Mouse (Mus musculus): ENCODE measurements around the gene Sar1a.

Sar1a gene

GRCm38 (mm10) chr10:61736671-61737078, 56.6 kb downstream of the Sar1a start:
- no peak for DNase-seq

GRCm38 (mm10) chr10:61737537-61737936, 57.4 kb downstream of the Sar1a start:
- no peak for DNase-seq

DNA sequence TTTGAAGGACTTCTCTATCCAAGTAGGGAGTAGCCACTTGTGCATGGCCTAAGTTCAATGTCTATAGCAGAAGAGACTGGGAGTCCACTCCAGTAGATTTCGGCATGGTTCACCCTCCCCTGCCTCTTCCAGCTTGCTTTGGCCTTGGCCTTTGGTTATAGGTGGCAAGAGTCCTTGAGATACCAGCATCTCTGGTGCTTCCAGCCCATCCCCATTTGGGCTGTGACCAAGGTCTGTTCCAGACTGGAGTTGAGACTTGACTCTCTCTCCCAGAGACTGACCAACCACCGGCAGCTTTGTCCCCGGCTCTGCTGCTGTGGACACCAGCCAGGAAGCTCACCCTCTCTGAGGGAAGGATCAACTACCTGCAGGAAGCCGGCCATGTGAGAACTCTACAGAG, 58.0 kb downstream of the Sar1a start:
- no peak for DNase-seq

- DNase-seq, result no peak
Measured at GRCm38 (mm10) chr10:61741306-61741705, 61.2 kb downstream of the Sar1a start.

DNA sequence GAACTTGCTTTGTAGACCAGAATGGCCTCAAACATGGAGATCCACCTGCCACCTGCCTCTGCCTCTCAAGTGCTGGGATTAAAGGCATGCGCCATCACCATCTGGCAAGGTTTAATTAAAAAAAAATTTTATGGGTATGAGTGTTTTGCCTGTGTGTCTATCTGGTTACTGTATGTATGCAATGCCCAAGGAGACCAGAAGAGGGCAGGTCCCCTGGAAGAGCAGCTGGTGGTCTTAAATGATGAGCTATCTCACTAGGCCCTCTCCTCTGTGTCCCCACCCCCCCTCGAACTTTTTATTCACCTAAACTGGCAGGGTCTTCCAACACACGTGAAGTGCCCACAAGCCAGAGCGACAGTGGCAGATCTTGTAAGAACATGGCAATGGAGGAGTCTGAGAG, 61.8 kb downstream of the Sar1a start:
- no peak for DNase-seq

DNA sequence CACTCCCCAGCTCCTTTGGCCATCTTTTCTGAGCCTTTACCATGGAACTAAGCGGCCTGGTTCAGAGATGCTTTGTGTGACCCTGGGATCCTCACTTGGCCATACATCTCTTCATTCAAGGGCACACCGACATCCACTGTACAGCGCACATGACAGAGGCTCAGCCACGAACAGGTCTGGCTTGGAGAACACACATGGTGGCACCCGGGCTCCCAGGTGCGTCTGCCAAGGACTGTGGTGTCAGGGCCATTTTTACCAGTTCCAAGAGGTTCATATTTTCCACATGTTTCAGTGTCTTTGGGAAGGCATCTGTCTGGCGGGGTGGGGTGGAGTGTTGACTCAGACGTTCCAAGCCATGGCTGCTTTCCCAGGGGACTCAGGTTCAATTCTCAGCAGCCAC, 62.2 kb downstream of the Sar1a start:
- DNase-seq, result no peak
